Mouse (Mus musculus): ENCODE measurements around the gene Nutm1.

GRCm38 (mm10) chr2:112249780-112250453, 9.2 kb downstream of the Nutm1 start:
- TF ChIP-seq RCOR1 (IDR thresholded peaks at IDR 0.05; ENCODE audit: low read depth, low read length) (no peak), TCF12 (IDR thresholded peaks at IDR 0.05; ENCODE audit: low read depth, low read length) (no peak), MYB (IDR thresholded peaks at IDR 0.05; ENCODE audit: low read depth, low read length) (no peak), CHD2 (IDR thresholded peaks at IDR 0.05; ENCODE audit: low read length) (no peak), POLR2AphosphoS5 (IDR thresholded peaks at IDR 0.05; ENCODE audit: borderline replicate concordance, low read depth, low read length) (no peak), HCFC1 (IDR thresholded peaks at IDR 0.05; ENCODE audit: low read depth, low read length) (no peak), CTCF (IDR thresholded peaks at IDR 0.05 in 2 of 3, conservative IDR thresholded peaks at IDR 0.05 in 1 of 3; ENCODE audit: control insufficient read depth in 1 of 3, insufficient read depth in 1 of 3, low read depth in 2 of 3, low read length in 3 of 3, poor library complexity in 1 of 3, severe bottlenecking in 1 of 3) (no peak), POLR2A (IDR thresholded peaks at IDR 0.05; ENCODE audit: control insufficient read depth in 1 of 2, insufficient read depth in 1 of 2, low read depth in 1 of 2, low read length in 2 of 2, poor library complexity in 1 of 2) (no peak), MAFK (IDR thresholded peaks at IDR 0.05; ENCODE audit: borderline replicate concordance, low read depth, low read length) (no peak), SMC3 (IDR thresholded peaks at IDR 0.05; ENCODE audit: low read depth, low read length) (no peak), NRF1 (IDR thresholded peaks at IDR 0.05; ENCODE audit: insufficient read depth, low read depth, low read length, poor library complexity, severe bottlenecking) (no peak), EP300 (IDR thresholded peaks at IDR 0.05; ENCODE audit: low read depth in 1 of 2, low read length in 2 of 2) (no peak), GATA1 (IDR thresholded peaks at IDR 0.05; ENCODE audit: low read depth, low read length) (no peak), POLR2AphosphoS2 (IDR thresholded peaks at IDR 0.05; ENCODE audit: low read length) (no peak)
